Mouse (Mus musculus): ENCODE results near the gene Slc23a3. TPM values are rescaled to one million over a fixed set of nuclear protein-coding genes. Genes with fewer than 3 reads are reported as not detected.

Gene Slc23a3
- total RNA-seq (2021) = not detected
- long read RNA-seq, experiment 1 = 0 reads
- long read RNA-seq, experiment 2 = 0 reads

GRCm38 (mm10) chr1:75133421-75134207 is at the start of gene Slc23a3:
Slc23a3 (minus strand) TSS chr1:75133890.
- DNase-seq = no peak

GRCm38 (mm10) chr1:75182160-75182559 is 48.5 kb upstream of the Slc23a3 start:
- no peak for DNase-seq

- no peak for DNase-seq
These were observed 47.7 kb upstream of the Slc23a3 start for GRCm38 (mm10) chr1:75181377-75181870.

- no peak for DNase-seq
These were observed 47.1 kb upstream of the Slc23a3 start for GRCm38 (mm10) chr1:75180741-75181140.

GRCm38 (mm10) chr1:75180105-75180590 is 46.5 kb upstream of the Slc23a3 start, which contains the start of gene Abcb6:
Abcb6 (minus strand) TSS chr1:75180392.
- peak; percentile 83 for DNase-seq

- peak; percentile 67 for DNase-seq
These were observed 45.8 kb upstream of the Slc23a3 start for GRCm38 (mm10) chr1:75179334-75180104.

GRCm38 (mm10) chr1:75168472-75169464 is 35.1 kb upstream of the Slc23a3 start, which contains the start of gene Zfand2b:
Zfand2b (plus strand) TSS chr1:75168646.
- DNase-seq = peak; percentile 97

- no peak for DNase-seq
These were observed 34.4 kb upstream of the Slc23a3 start for GRCm38 (mm10) chr1:75168093-75168471.

- DNase-seq = no peak
These were observed 26.5 kb upstream of the Slc23a3 start for GRCm38 (mm10) chr1:75160256-75160617.

GRCm38 (mm10) chr1:75159540-75160255 is 26.0 kb upstream of the Slc23a3 start:
- no peak for DNase-seq

- no peak for DNase-seq
These were observed 25.3 kb upstream of the Slc23a3 start for GRCm38 (mm10) chr1:75158990-75159389.

GRCm38 (mm10) chr1:75155837-75156236 is 22.1 kb upstream of the Slc23a3 start:
- no peak for DNase-seq

- DNase-seq = no peak
These were observed 15.0 kb upstream of the Slc23a3 start for GRCm38 (mm10) chr1:75148727-75149126.

GRCm38 (mm10) chr1:75147411-75148135 is 13.9 kb upstream of the Slc23a3 start:
- no peak for DNase-seq

- DNase-seq = no peak
These were observed 11.9 kb upstream of the Slc23a3 start for GRCm38 (mm10) chr1:75145589-75145988.

- DNase-seq = peak; percentile 97
These were observed 8.9 kb upstream of the Slc23a3 start, which contains the start of the genes Cnppd1 and Retreg2 for GRCm38 (mm10) chr1:75142301-75143261. Cnppd1 (minus strand) TSS chr1:75142711. Retreg2 (plus strand) TSS chr1:75142778.

GRCm38 (mm10) chr1:75141486-75142190 is 7.9 kb upstream of the Slc23a3 start:
- DNase-seq = peak; percentile 64

GRCm38 (mm10) chr1:75140601-75141190 is 7.0 kb upstream of the Slc23a3 start:
- no peak for DNase-seq

All from gastrocnemius, postnatal 10 days (tissue).